Mouse (Mus musculus): Measurements from ENCODE around the gene Cfap77. TPM values are rescaled to one million over a fixed set of nuclear protein-coding genes. Genes with fewer than 3 reads are reported as not detected.
A peak's percentile ranks its signal among the peaks of the same experiment; 100 is the strongest.
"Not testable (repeated sequence)": the region's sequence is repeated elsewhere in the genome, so short reads cannot be mapped to it uniquely, and the experiment has no call there.

Gene Cfap77
- total RNA-seq (2021), result under 1 TPM in 1 of 2 experiments, not detected in 1; 0.51 TPM
- long read RNA-seq, experiment 1, partial matches to known transcripts, result 0 of 43 reads
- long read RNA-seq, experiment 1, other reads (novel, unspliced or antisense), result 43 of 43 reads
- long read RNA-seq, experiment 2, result 0 reads

DNA sequence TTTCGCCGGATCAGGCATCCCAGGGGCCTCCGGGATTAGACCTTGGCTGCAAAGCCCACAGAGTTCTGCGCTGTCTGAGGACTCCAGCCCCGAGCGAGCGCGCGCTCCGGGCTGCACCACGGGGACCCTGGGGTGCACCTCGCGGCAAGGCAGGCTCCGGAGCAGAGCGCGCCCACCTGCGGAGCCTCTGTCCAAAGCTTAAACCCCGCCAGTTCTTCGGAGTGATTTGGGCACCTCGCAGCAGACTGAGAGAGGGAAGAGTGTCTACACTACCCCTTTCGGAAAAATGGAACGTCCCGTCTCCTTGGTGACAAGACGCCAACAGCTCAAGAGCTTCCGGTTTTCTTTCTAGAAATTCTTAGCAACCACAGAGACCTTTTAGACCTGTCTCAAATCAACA is at the start of gene Cfap77:
Gene Cfap77, minus strand, starts transcription at position 76 of the 400 bp plus-strand sequence.
- peak; percentile 75 to 81 for DNase-seq

GRCm38 (mm10) chr2:29102416-29103377 is 47.8 kb upstream of the Cfap77 start:
- DNase-seq, result peak in 1 of 2 experiments; percentile 23

GRCm38 (mm10) chr2:29100822-29101534 is 46.1 kb upstream of the Cfap77 start:
- peak; percentile 34 to 39 for DNase-seq

GRCm38 (mm10) chr2:29099646-29100045 is 44.8 kb upstream of the Cfap77 start:
- no peak for DNase-seq

DNA sequence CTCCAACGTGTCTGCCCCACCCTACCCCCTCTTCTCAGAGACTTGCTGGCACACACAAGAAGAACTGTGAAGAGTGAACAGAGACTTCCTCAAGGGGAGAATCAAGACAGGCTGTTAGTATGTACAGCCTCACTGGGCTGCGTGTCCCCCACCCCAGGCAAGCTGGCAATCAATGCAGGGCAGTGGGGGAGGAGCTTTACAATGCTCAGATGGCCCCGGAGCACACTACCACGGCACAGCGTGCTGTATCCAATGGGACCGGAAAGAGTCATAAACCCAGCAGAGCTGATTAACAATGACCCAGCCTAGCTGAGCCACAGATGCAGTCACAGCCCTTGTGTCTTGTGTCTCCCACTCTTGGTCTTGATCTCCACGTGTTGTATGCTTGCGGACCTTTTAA is 43.9 kb upstream of the Cfap77 start:
- DNase-seq, result no peak

GRCm38 (mm10) chr2:29097955-29098354 is 43.1 kb upstream of the Cfap77 start:
- not testable (repeated sequence) for DNase-seq

DNA sequence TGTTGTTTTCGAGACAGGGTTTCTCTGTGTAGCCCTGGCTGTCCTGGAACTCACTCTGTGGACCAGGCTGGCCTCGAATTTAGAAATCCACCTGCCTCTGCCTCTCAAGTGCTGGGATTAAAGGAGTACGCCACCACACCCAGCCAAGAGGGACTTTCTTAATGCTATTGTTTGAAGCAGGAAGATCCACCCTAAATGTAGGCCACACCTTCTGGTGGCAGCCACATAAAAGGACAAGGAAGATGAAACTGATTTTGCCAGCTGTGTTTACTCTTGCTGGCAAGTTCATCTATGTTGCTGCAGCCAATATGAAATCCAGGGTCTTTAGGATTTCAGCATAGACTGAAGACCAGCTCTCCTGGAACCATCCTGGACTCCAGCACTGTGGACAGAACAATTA is 42.6 kb upstream of the Cfap77 start:
- peak in 1 of 2 experiments; percentile 18 for DNase-seq

- no peak for DNase-seq
These were observed 41.9 kb upstream of the Cfap77 start for GRCm38 (mm10) chr2:29096751-29097150.

DNA sequence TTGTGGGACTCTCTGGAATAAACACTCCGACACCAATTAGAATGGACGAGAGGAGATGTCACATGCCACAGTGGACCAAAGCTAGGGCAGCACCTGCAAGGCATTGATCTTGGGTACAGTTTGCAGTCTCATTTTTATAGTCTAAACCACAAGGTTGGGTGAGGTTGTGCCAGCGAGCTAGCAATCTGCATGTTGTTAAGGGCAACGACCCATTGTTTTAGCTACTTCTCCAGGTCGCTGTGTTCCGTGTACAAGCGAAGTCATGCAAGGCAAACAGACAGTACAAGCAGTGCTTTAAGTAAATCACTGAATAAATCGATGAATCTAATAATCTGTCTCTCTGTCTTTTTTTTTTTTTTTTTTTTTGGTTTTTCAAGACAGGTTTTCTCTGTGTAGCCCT is 40.8 kb upstream of the Cfap77 start:
- no peak for DNase-seq

DNA sequence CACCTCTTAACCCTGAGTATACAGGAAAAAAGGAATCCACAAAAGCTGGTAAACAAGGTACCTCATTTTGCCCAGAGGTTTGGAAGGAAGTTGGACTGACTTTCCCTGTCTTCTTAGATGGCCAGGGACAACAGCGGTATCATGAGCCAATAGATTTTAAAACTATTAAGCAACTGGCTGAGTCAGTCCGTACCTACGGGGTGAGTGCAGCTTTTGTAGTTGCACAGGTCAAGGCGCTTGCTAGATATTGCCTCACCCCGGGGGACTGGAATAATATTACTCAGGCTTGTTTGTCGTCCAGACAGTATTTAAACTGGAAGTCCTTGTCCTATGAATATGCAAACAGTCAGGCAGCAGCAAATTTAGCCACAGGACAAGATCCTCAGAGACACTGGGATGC is 34.4 kb upstream of the Cfap77 start:
- not testable (repeated sequence) for DNase-seq

DNA sequence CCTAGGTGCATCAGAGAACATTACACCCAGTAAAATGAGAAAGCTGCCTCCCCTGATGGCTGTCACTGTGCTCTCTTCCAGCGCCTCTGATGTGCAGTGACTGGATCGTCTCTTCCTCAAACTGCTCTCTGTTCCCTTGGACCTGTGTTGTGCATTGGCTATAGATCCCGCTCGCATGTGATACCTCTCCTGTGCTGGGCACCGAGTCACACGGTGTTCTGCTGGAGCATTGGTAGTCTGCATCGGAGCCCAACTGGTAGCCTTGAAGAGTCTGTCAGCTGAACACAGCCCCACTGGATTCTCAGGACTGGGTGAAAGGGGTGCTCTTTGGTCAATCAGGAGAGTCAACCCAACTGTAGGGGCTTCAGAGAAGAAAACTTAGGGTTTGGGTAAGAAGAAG is 31.2 kb upstream of the Cfap77 start:
- DNase-seq, result no peak

- peak; percentile 11 to 39 for DNase-seq
These were observed 27.1 kb upstream of the Cfap77 start for GRCm38 (mm10) chr2:29081965-29082364.

DNA sequence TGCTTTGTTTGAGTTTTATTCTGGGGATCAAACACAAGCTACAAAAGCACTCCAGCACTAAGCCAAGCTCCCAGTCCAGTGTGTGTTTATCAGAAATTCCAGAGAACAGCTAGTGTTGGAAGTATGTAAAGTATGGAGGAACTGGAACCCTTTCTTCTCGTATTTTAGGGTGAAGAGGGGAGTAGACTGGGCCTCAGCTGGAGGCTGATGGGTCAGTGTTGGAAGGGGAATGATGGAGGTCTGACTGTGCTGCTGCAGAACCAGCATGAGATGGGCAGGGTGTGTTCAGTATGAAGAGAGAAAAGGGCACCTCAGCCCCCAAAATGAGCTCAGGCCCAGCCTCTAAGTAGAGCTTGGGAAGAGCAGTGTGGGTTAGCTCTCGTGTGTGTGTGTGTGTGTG is 21.4 kb upstream of the Cfap77 start:
- DNase-seq, result no peak

- no peak for DNase-seq
These were observed 20.6 kb upstream of the Cfap77 start for GRCm38 (mm10) chr2:29075331-29076070.

DNA sequence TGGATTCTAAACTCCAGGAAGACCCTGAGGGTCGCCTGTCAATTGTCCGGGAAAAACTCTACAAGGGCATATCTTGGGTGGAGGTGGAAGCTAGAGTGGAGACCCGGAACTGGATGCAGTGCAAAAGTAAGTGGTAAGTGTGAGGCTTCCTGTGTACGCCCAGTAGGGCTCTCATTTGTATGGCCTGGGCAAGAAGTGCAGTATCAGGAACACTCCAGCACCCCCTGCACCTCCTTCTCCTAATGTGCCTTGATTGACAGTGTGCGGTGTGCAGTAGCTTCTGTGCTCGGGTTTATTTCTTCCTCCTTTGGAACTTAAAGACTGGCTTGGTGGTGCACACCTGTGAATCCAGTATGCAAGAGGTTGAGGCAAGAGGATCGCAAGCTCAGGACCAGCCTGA is 19.8 kb upstream of the Cfap77 start:
- DNase-seq, result no peak

GRCm38 (mm10) chr2:29066410-29066809 is 11.5 kb upstream of the Cfap77 start:
- DNase-seq, result peak; percentile 9 to 11

DNA sequence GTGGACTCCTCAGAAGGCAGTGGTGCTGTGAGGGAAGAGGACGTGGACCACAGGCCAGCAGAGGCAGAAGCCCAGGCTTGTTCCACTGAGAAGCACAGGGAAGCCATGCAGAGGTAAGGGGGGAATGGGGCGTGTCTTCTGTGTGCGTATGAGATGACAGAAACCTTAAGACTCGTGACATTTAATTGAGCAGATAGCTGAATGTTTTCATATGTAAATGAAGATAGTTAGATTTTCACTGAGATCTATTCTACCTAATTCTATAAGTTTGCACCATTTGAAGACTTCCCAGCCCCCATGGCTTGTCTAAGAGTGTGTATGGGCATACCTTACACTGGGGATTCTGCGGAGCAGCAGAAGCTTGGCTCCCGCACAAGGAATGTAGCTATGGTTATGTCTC is 10.9 kb upstream of the Cfap77 start:
- no peak for DNase-seq

DNA sequence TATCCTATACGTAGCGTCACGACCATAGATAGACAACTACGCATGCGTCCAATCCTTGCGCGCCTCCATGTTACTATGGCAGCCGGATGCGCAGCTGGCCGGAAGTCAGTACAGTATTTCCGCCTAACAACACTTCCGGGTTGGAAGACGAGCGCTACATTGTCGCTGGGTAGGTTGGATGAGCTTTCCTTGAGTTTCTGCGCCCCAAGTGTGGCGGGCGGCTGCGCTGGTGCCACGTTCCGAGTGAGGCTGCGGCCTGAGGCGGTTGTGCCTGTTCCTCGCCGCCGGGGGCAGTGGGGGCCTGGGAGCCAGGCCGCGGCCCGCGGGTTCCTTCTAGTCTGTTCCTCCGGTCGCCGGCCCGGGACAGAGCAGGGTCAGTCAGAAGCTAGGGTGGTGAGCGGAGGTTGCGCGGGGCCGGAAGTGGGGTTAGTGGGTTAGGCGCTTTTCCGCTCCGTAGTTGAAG is 5.3 kb upstream of the Cfap77 start, which contains the start of gene Ttf1:
Gene Ttf1, plus strand, starts transcription at position 128 of the 463 bp plus-strand sequence.
- peak; percentile 93 for DNase-seq

- DNase-seq, result peak in 1 of 2 experiments; percentile 11
These were observed 326 bp downstream of the Cfap77 start for GRCm38 (mm10) chr2:29054545-29054935.

DNA sequence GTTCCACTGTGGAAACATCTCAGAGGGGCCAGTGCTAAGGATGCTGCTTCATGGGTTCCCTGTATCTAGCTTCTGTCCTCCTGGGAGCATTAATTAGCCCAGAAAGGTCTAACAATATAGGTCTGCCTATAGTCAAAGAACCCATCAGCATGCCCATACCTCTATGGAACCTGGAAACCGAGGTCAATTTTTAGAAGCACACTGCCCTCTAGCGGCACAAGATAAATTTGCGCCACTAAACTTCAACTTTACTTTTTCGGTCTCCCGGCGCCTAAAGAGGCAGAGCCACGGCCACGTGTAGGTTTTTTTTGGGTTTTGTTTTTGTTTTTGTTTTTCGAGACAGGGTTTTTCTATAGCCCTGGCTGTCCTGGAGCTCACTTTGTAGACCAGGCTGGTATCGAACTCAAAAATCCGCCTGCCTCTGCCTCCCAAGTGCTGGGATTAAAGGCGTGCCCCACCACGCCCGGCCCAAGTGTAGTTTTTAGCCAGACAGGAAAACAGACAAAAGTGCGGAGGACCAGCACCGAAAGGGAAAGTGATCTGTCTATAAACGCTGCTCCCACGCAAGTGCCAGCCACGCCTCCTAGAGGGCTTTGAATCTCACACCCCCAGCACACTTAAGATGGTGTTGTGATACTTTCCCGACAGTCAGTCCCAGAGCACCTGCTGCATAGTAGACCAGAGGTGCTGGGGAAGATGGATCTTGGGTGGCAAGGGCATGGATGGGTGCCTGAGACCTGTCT is 893 bp downstream of the Cfap77 start:
- DNase-seq, result peak; percentile 39 to 78

DNA sequence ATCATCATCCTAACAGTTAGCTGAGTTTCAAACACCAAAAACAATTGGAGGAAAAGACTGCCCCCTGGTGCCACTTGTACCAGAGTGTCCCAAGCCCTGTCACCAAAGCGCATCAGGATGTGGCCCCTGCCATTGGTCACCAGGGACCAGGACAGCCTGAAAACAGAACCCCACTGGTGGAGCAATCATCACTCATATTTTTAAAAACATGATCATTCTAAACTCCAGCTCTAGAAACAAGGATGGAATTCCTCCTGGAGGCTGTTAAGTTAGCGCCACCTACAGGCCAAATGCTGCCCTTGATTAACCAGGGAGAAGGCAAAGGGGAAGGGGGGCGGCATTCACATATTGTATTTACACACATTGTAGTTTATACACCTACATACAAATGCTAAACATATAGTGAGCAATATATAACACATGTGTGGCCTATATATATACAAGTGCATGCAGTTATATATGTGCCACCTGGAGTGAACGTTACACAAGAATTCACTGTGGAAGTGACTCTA is 1.9 kb downstream of the Cfap77 start:
- DNase-seq, result peak; percentile 55 to 77

All from heart, adult 18-20 months (tissue).